Mouse (Mus musculus): Measurements from ENCODE around the gene Suco.

DNA sequence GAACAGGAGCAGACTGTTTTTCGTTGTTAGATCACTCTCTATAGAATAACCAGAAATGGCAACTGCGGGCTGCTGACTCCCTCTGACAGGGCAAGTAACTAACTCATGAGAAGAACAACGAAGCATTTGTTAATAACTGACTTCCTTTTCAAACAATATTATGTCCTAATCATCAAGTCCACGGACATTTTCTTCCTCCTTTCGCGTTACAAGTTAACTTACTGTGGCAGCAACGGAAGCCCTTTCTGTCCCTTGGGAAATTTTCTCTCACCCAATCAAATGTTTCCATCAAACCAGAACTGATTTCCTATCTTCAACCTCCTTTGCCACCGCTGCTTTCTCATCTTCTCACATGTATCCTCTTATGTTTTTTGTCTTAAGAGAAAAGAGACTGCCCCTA lies 20.8 kb upstream of the Suco start:
- TF ChIP-seq MAX (IDR thresholded peaks at IDR 0.05; ENCODE audit: low read length) (no peak), CTCF (IDR thresholded peaks at IDR 0.05 in 2 of 3, conservative IDR thresholded peaks at IDR 0.05 in 1 of 3; ENCODE audit: control insufficient read depth in 1 of 3, insufficient read depth in 1 of 3, low read depth in 2 of 3, low read length in 3 of 3, poor library complexity in 1 of 3, severe bottlenecking in 1 of 3) (no peak), POLR2A (IDR thresholded peaks at IDR 0.05; ENCODE audit: control insufficient read depth in 1 of 2, insufficient read depth in 1 of 2, low read depth in 1 of 2, low read length in 2 of 2, poor library complexity in 1 of 2) (no peak), E2F4 (IDR thresholded peaks at IDR 0.05; ENCODE audit: borderline replicate concordance, low read depth, low read length) (no peak), UBTF (IDR thresholded peaks at IDR 0.05; ENCODE audit: borderline replicate concordance, insufficient read depth, low read depth, low read length) (no peak)

Data from MEL (cell line).